Mouse (Mus musculus): ENCODE data around the gene Vmn1r174. TPM values are rescaled to one million over a fixed set of nuclear protein-coding genes. Genes with fewer than 3 reads are reported as not detected.

Gene Vmn1r174
- not detected in 2 replicates for polyA plus RNA-seq (2012; ENCODE audit: low replicate concordance)

GRCm38 (mm10) chr7:23751970-23752369, at the start of gene Vmn1r174:
TSS of gene Vmn1r174 (plus strand) at chr7:23752270.

DNA sequence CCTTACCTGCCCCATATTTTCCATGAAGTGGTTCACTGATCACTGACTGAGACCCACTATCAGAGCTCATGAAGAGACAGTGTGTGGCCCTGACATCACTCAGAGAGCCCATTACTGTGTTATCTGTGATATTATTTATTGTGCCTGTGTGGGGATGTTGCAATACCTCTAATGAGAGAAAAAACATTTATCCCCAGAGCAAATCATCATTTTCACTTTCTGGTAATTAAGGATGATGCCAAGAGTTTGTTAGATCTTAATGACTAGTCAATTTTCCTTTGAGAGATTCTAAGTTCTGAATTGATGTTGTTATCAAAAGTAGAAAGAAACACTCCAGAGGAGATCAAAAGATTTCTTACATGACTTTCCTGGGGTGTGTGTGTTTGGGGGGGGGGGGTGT, 58.5 kb downstream of the Vmn1r174 start, which contains the start of gene Vmn1r175:
Gene Vmn1r175, minus strand, starts transcription at position 101 of the 400 bp plus-strand sequence.

Other genes with a start within 250 kb of the Vmn1r174 start
- not detected in 2 replicates for gene Vmn1r167, start 245.1 kb upstream of the Vmn1r174 start, polyA plus RNA-seq (2012; ENCODE audit: low replicate concordance)
- gene Vmn1r168, start 212.5 kb upstream of the Vmn1r174 start, polyA plus RNA-seq (2012; ENCODE audit: low replicate concordance), result not detected in 2 replicates
- gene Vmn1r169, start 176.7 kb upstream of the Vmn1r174 start, polyA plus RNA-seq (2012; ENCODE audit: low replicate concordance), result not detected in 2 replicates
- gene Vmn1r170, start 146.1 kb upstream of the Vmn1r174 start, polyA plus RNA-seq (2012; ENCODE audit: low replicate concordance), result not detected in 2 replicates
- not detected in 2 replicates for gene Vmn1r171, start 121.5 kb upstream of the Vmn1r174 start, polyA plus RNA-seq (2012; ENCODE audit: low replicate concordance)
- gene Vmn1r172, start 94.0 kb upstream of the Vmn1r174 start, polyA plus RNA-seq (2012; ENCODE audit: low replicate concordance), result 0.01 TPM in 1 of 2 replicates, not detected in the other
- gene Vmn1r173, start 51.6 kb upstream of the Vmn1r174 start, polyA plus RNA-seq (2012; ENCODE audit: low replicate concordance), result not detected in 2 replicates
- gene Vmn1r175, start 58.4 kb downstream of the Vmn1r174 start, polyA plus RNA-seq (2012; ENCODE audit: low replicate concordance), result not detected in 2 replicates
- not detected in 2 replicates for gene Vmn1r176, start 85.1 kb downstream of the Vmn1r174 start, polyA plus RNA-seq (2012; ENCODE audit: low replicate concordance)
- gene Vmn1r177, start 114.2 kb downstream of the Vmn1r174 start, polyA plus RNA-seq (2012; ENCODE audit: low replicate concordance), result not detected in 2 replicates
- gene Vmn1r178, start 139.7 kb downstream of the Vmn1r174 start, polyA plus RNA-seq (2012; ENCODE audit: low replicate concordance), result not detected in 2 replicates
- not detected in 2 replicates for gene Vmn1r179, start 174.7 kb downstream of the Vmn1r174 start, polyA plus RNA-seq (2012; ENCODE audit: low replicate concordance)
- not detected in 2 replicates for gene Vmn1r180, start 198.4 kb downstream of the Vmn1r174 start, polyA plus RNA-seq (2012; ENCODE audit: low replicate concordance)
- gene Vmn1r181, start 222.3 kb downstream of the Vmn1r174 start, polyA plus RNA-seq (2012; ENCODE audit: low replicate concordance), result not detected in 2 replicates
- gene V1rd19, start 249.4 kb downstream of the Vmn1r174 start, polyA plus RNA-seq (2012; ENCODE audit: low replicate concordance), result not detected in 2 replicates